In genomic region chr15:102663825-102664224, GRCm38 (mm10) we compare ENCODE assay signal across 29 mouse cellular contexts. TPM values are rescaled to one million over a fixed set of nuclear protein-coding genes. Genes with fewer than 3 reads are reported as not detected.
DNase-seq lines count a peak whose midpoint lies in the region; ATAC-seq lines count a peak whose summit lies in the region.
"Had no signal": no experiment of that assay in that cellular context is flagged by ENCODE, and none has a peak within 500 bp of the region (broad histone marks: within the 10 kb centered on the region; RNA-seq: fewer than 3 reads in every experiment).

No protein-coding gene starts in this region.

- H3K27me3 ChIP-seq in heart, embryonic 13.5 days (replicated peaks), result no peaks in the 10 kb centered on the region
- no peaks in the 10 kb centered on the region for H3K27me3 ChIP-seq in lung, embryonic 15.5 days
- H3K27me3 ChIP-seq: embryonic facial prominence, embryonic 13.5 days; heart, embryonic 15.5 days; hindbrain, embryonic 13.5 days; intestine, embryonic 15.5 days; Patski had no signal

- WGBS in heart, embryonic 13.5 days, result 89% methylated on average over 8 of the region's 8 CpGs
- 79% methylated on average over 8 of the region's 8 CpGs for WGBS in lung, embryonic 15.5 days

- H3K9ac ChIP-seq in heart, embryonic 13.5 days, result 0 out of 2 replicates have a peak overlapping the region, but pooled peaks have one; percentile 19
- no peak overlapping the region for H3K9ac ChIP-seq in lung, embryonic 15.5 days
- H3K9ac ChIP-seq: embryonic facial prominence, embryonic 13.5 days; forebrain, postnatal 0 days; heart, embryonic 15.5 days; hindbrain, embryonic 13.5 days; intestine, embryonic 15.5 days had no signal

- H3K27ac ChIP-seq in heart, embryonic 13.5 days (replicated peaks), result no peak overlapping the region
- peak overlapping the region; percentile 31 for H3K27ac ChIP-seq in lung, embryonic 15.5 days
- H3K27ac ChIP-seq: embryonic facial prominence, embryonic 13.5 days; heart, adult 2 months; hindbrain, embryonic 10.5 days; hindbrain, embryonic 13.5 days; intestine, embryonic 15.5 days had no signal

- no peak overlapping the region for H3K4me2 ChIP-seq in heart, embryonic 13.5 days
- no peak overlapping the region for H3K4me2 ChIP-seq in lung, embryonic 15.5 days
- H3K4me2 ChIP-seq: embryonic facial prominence, embryonic 13.5 days; heart, embryonic 11.5 days; heart, embryonic 15.5 days; hindbrain, embryonic 13.5 days; intestine, embryonic 15.5 days had no signal

- DNase-seq in cerebellum, adult 9-10 months, result peak; percentile 16
- DNase-seq in cerebellum, postnatal 4 days (ENCODE audit: low spot score in 2 of 2), result no peak
- no peak for DNase-seq in heart, adult 9 months (ENCODE audit: low spot score in 2 of 2)
- DNase-seq in lung, postnatal 4 days, result no peak
- DNase-seq in adrenal gland, postnatal 36 days, result no peak
- DNase-seq: adrenal gland, postnatal 10 days; cerebellum, adult 11 months; cerebellum, adult 2 months; cerebellum, postnatal 10 days; cerebellum, postnatal 36 days; forebrain, postnatal 0 days; gastrocnemius, postnatal 36 days; heart, adult 2 months; heart, postnatal 10 days; heart, postnatal 36 days had no signal

- peaks cover 92% of the 10 kb centered on the region for H3K36me3 ChIP-seq in heart, embryonic 13.5 days
- H3K36me3 ChIP-seq in lung, embryonic 15.5 days, result peaks cover 74% of the 10 kb centered on the region

- no peak overlapping the region for H3K4me3 ChIP-seq in heart, embryonic 13.5 days
- H3K4me3 ChIP-seq in lung, embryonic 15.5 days, result no peak overlapping the region
- H3K4me3 ChIP-seq: embryonic facial prominence, embryonic 13.5 days; heart, adult 2 months; heart, embryonic 15.5 days; hindbrain, embryonic 10.5 days; hindbrain, embryonic 13.5 days; intestine, embryonic 15.5 days had no signal

- H3K9me3 ChIP-seq in heart, embryonic 13.5 days, result no peaks in the 10 kb centered on the region
- H3K9me3 ChIP-seq in lung, embryonic 15.5 days, result no peaks in the 10 kb centered on the region
- H3K9me3 ChIP-seq: embryonic facial prominence, embryonic 13.5 days; G1E; heart, embryonic 15.5 days; hindbrain, embryonic 10.5 days; hindbrain, embryonic 13.5 days; intestine, embryonic 15.5 days had no signal

- H3K4me1 ChIP-seq in heart, embryonic 13.5 days, result peaks cover 18% of the 10 kb centered on the region
- H3K4me1 ChIP-seq in lung, embryonic 15.5 days, result 0 out of 2 replicates have a peak, but pooled peaks cover 3% of the 10 kb centered on the region
- H3K4me1 ChIP-seq: embryonic facial prominence, embryonic 13.5 days; hindbrain, embryonic 10.5 days; hindbrain, embryonic 13.5 days; intestine, embryonic 15.5 days had no signal

- ATAC-seq in heart, embryonic 13.5 days (ENCODE audit: extremely low read depth, insufficient number of reproducible peaks, low FRiP score, low TSS enrichment), result no peak
- ATAC-seq in lung, embryonic 15.5 days (ENCODE audit: borderline replicate concordance, extremely low read depth, low FRiP score, low TSS enrichment), result no peak
- ATAC-seq: forebrain, embryonic 14.5 days; forebrain, postnatal 0 days; hindbrain, embryonic 16.5 days; intestine, embryonic 15.5 days; Patski had no signal

RNA-seq across cellular contexts. Expression of gene Atp5g2, which starts 8.3 kb away (rescaled TPM):
- 72.3 and 73.9 TPM in 2 replicates for polyA plus RNA-seq in heart, embryonic 13.5 days (2015; fragmentation: Nextera tagmentation; extraction: Ambion mirVana)
- 70.9 and 83.1 TPM in 2 replicates for polyA plus RNA-seq in lung, embryonic 15.5 days (2015; fragmentation: Nextera tagmentation; extraction: Ambion mirVana)
- total RNA-seq in adrenal gland, postnatal 36 days (2021), result 10 to 100 TPM; 16.8 to 20.8 TPM

RNA-seq across cellular contexts. Expression of gene Atf7, which starts 38.6 kb away (rescaled TPM):
- polyA plus RNA-seq in heart, embryonic 13.5 days (2015; fragmentation: Nextera tagmentation; extraction: Ambion mirVana), result 25.1 and 30.0 TPM in 2 replicates
- 40.6 and 47.0 TPM in 2 replicates for polyA plus RNA-seq in lung, embryonic 15.5 days (2015; fragmentation: Nextera tagmentation; extraction: Ambion mirVana)
- total RNA-seq in adrenal gland, postnatal 36 days (2021), result 10 to 100 TPM; 65.5 to 66.3 TPM

RNA-seq across cellular contexts. Expression of gene Gm28047, which starts 39.0 kb away (rescaled TPM):
- 0.41 TPM in 1 of 2 replicates, not detected in the other for polyA plus RNA-seq in heart, embryonic 13.5 days (2015; fragmentation: Nextera tagmentation; extraction: Ambion mirVana)
- not detected in 2 replicates for polyA plus RNA-seq in lung, embryonic 15.5 days (2015; fragmentation: Nextera tagmentation; extraction: Ambion mirVana)
- 1 to 10 TPM; 1.2 to 1.4 TPM for total RNA-seq in adrenal gland, postnatal 36 days (2021)
- total RNA-seq: forebrain, postnatal 0 days; G1E; granulocyte monocyte progenitor cell, adult 5-6 weeks had no signal
- polyA plus RNA-seq: cerebellum, adult 2 months; embryonic facial prominence, embryonic 13.5 days; forebrain, embryonic 14.5 days; frontal cortex, adult 2 months; G1E; heart, adult 2 months; heart, embryonic 11.5 days; heart, embryonic 15.5 days; hindbrain, embryonic 10.5 days; hindbrain, embryonic 13.5 days; hindbrain, embryonic 16.5 days; intestine, embryonic 15.5 days; Patski had no signal

RNA-seq across cellular contexts. Expression of gene Calcoco1, which starts 58.2 kb away (rescaled TPM):
- 50.8 and 54.6 TPM in 2 replicates for polyA plus RNA-seq in heart, embryonic 13.5 days (2015; fragmentation: Nextera tagmentation; extraction: Ambion mirVana)
- polyA plus RNA-seq in lung, embryonic 15.5 days (2015; fragmentation: Nextera tagmentation; extraction: Ambion mirVana), result 48.0 and 51.4 TPM in 2 replicates
- 100 to 1,000 TPM in 1 of 2 experiments, 10 to 100 TPM in 1; 92.7 to 110 TPM for total RNA-seq in adrenal gland, postnatal 36 days (2021)
